11 mouse cellular contexts compared by ENCODE assay signal in the genomic region with DNA sequence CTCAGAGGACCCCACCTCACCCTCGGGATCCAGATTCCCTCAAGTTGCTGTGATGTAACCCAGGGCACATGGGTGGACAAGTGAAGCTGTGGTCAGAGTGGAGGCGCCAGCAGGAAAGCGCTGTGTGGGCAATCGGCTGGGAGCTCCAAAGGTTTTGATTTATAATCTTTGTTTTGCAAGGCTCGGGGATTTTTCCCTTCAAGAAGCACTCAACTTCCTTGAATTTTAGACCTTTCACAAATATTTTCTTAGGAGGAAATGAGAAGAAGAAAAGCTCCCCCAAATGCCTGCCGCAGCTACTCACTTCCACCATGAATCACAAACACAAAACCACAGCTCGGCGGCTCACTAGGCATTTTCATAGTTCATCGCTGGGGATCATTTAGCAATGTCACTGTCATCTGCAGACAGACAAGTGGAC. TPM values are rescaled to one million over a fixed set of nuclear protein-coding genes. Genes with fewer than 3 reads are reported as not detected.
DNase-seq lines count a peak whose midpoint lies in the region; ATAC-seq and TF ChIP-seq lines count a peak whose summit lies in the region.
"Had no signal": no experiment of that assay in that cellular context is flagged by ENCODE, and none has a peak within 500 bp of the region (broad histone marks: within the 10 kb centered on the region; RNA-seq: fewer than 3 reads in every experiment).

No protein-coding gene starts in this region.

- no peak overlapping the region for H3K9ac ChIP-seq in limb, embryonic 12.5 days (replicated peaks)

- peaks cover 81% of the 10 kb centered on the region for H3K4me1 ChIP-seq in limb, embryonic 12.5 days (replicated peaks)
- H3K4me1 ChIP-seq in cerebellum, adult 2 months (ENCODE audit: control insufficient read depth, insufficient read depth, low read length) = peaks cover 31% of the 10 kb centered on the region

- 48% methylated on average over 9 of the region's 9 CpGs for WGBS in limb, embryonic 12.5 days
- 79% methylated on average over 9 of the region's 9 CpGs for WGBS in cerebellum, adult 2 months

- no peak for TF ChIP-seq CTCF in cerebellum, adult 2 months (IDR thresholded peaks at IDR 0.05; ENCODE audit: borderline replicate concordance, insufficient read depth, low read depth, low read length)

- DNase-seq in adrenal gland, postnatal 14 days = peak; percentile 32
- no peak for DNase-seq in adrenal gland, postnatal 25 days
- DNase-seq in urinary bladder, postnatal 36 days (ENCODE audit: low spot score in 2 of 2) = peak; percentile 15 to 29
- DNase-seq in urinary bladder, adult 18-20 months (ENCODE audit: low spot score in 2 of 2) = no peak
- DNase-seq in cerebellum, adult 2 months = no peak
- no peak for DNase-seq in gastrocnemius, postnatal 10 days
- no peak for DNase-seq in left cerebral cortex, adult 11 months (ENCODE audit: low spot score)
- DNase-seq: gastrocnemius, adult 2 months; heart, postnatal 36 days had no signal

- H3K9me3 ChIP-seq in limb, embryonic 12.5 days = no peaks in the 10 kb centered on the region

- peak overlapping the region; percentile 6; the same call in 1 of the 2 replicates for H3K4me2 ChIP-seq in limb, embryonic 12.5 days

- TF ChIP-seq POLR2A in cerebellum, adult 2 months (IDR thresholded peaks at IDR 0.05; ENCODE audit: borderline replicate concordance, insufficient read depth, low read length) = no peak

- no peak for ATAC-seq in limb, embryonic 12.5 days (ENCODE audit: insufficient number of reproducible peaks, insufficient read depth, low FRiP score, low TSS enrichment, low read depth)
- ATAC-seq: CD4-positive, CD25-positive, alpha-beta regulatory T cell, adult 4 months had no signal

- H3K27ac ChIP-seq in limb, embryonic 12.5 days = no peak overlapping the region
- H3K27ac ChIP-seq in cerebellum, adult 2 months (ENCODE audit: insufficient read depth, low read length) = no peak overlapping the region

- no peak overlapping the region for H3K4me3 ChIP-seq in limb, embryonic 12.5 days (replicated peaks)
- no peak overlapping the region for H3K4me3 ChIP-seq in cerebellum, adult 2 months (replicated peaks; ENCODE audit: insufficient read depth, low read depth, low read length)
- H3K4me3 ChIP-seq: gastrocnemius, adult 2 months had no signal

- H3K36me3 ChIP-seq in limb, embryonic 12.5 days = no peaks in the 10 kb centered on the region

- H3K27me3 ChIP-seq in limb, embryonic 12.5 days = peaks cover 43% of the 10 kb centered on the region
- H3K27me3 ChIP-seq in cerebellum, adult 2 months (ENCODE audit: control insufficient read depth, insufficient read depth, low read length) = no peaks in the 10 kb centered on the region

RNA-seq across cellular contexts. Expression of a gene that starts 29.7 kb away (rescaled TPM):
- total RNA-seq in adrenal gland, postnatal 14 days (2021) = 11.9 and 12.4 TPM in 2 replicates
- 3.9 and 4.8 TPM in 2 replicates for total RNA-seq in adrenal gland, postnatal 25 days (2021)
- 0.20 and 0.58 TPM in 2 replicates for polyA plus RNA-seq in limb, embryonic 12.5 days (2016; fragmentation: Nextera tagmentation; extraction: Ambion mirVana)
- polyA plus RNA-seq in cerebellum, adult 2 months (2012; rRNA removed) = 18.2 and 25.0 TPM in 2 replicates
- 1 to 10 TPM; 1.9 to 2.5 TPM for total RNA-seq in gastrocnemius, postnatal 10 days (2021)
- polyA plus RNA-seq: CD4-positive, CD25-positive, alpha-beta regulatory T cell, adult 4 months had no signal

Comparison
In these comparisons a context has a peak if more than half of its experiments do, and no peak if none do; other contexts are left out.
1. DNase-seq: peak in adrenal gland, postnatal 14 days (single experiment) and urinary bladder, postnatal 36 days (2 of 2); none in adrenal gland, postnatal 25 days (single experiment), urinary bladder, adult 18-20 months (0 of 2), cerebellum, adult 2 months (0 of 2), gastrocnemius, postnatal 10 days (single experiment) and left cerebral cortex, adult 11 months (single experiment).